Mouse (Mus musculus) neural tube, embryonic 14.5 days (tissue): ENCODE measurements at regions not wholly inside any gene's neighbourhood (a gene's known extent, or its start where the extent isn't known, plus 50 kb on each side); places are given as distances from the start of the nearest gene placed in this dataset.
A peak's percentile ranks its signal among the peaks of the same experiment; 100 is the strongest.
"Not testable (repeated sequence)": the region's sequence is repeated elsewhere in the genome, so short reads cannot be mapped to it uniquely, and the experiment has no call there.

Experiments used
- ATAC-seq: fragments of 200-750 bp; cut with Nextera tagmentation; 2 replicates; pipeline ENCODE4 v1.8.0; 2017; ENCODE audit warnings: low read depth, mild to moderate bottlenecking, moderate TSS enrichment, moderate library complexity
- H3K27ac ChIP-seq: fragments of 300-500 bp; sonication (generic); 2 replicates; pipeline ENCODE4 v1.5.1; 2014; ENCODE audit warnings: low read depth, mild to moderate bottlenecking, control low read depth, low read length, moderate library complexity, mixed read lengths
- H3K27me3 ChIP-seq: fragments of 300-500 bp; sonication (generic); 2 replicates; pipeline ENCODE4 v1.6.1; 2014; ENCODE audit warnings: low read length; ENCODE audit not compliant: control insufficient read depth, insufficient read depth
- H3K36me3 ChIP-seq: fragments of 300-500 bp; sonication (generic); 2 replicates; pipeline ENCODE4 v1.6.1; 2014; ENCODE audit warnings: low read length, mixed read lengths; ENCODE audit not compliant: control insufficient read depth, insufficient read depth
- H3K4me1 ChIP-seq: fragments of 300-500 bp; sonication (generic); 2 replicates; pipeline ENCODE4 v1.6.1; 2014; ENCODE audit warnings: low read length; ENCODE audit not compliant: control insufficient read depth, insufficient read depth
- H3K4me2 ChIP-seq: fragments of 300-500 bp; sonication (generic); 2 replicates; pipeline ENCODE4 v1.6.1; 2014; ENCODE audit warnings: mild to moderate bottlenecking, low read depth, low read length, control low read depth
- H3K4me3 ChIP-seq: fragments of 300-500 bp; sonication (generic); 2 replicates; pipeline ENCODE4 v1.5.1; 2014; ENCODE audit warnings: low read depth, low read length, control low read depth, mixed read lengths
- H3K9ac ChIP-seq: fragments of 300-500 bp; sonication (generic); replicated peaks from 2 replicates; pipeline ENCODE4 v1.6.1; 2014; ENCODE audit warnings: low read depth, mild to moderate bottlenecking, control low read depth, low read length, mixed read lengths
- H3K9me3 ChIP-seq: fragments of 300-500 bp; sonication (generic); 2 replicates; pipeline ENCODE4 v1.6.1; 2016; ENCODE audit warnings: low read length; ENCODE audit not compliant: control insufficient read depth
- WGBS: fragments of 180-500 bp; shearing (Covaris S2); extraction: QIAGEN DNeasy Blood & Tissue Kit; methylation state at CpG from one replicate; pipeline ENCODE4 v1.1.7; 2014; 5-methylcytosine and 5-hydroxymethylcytosine counted together

DNA sequence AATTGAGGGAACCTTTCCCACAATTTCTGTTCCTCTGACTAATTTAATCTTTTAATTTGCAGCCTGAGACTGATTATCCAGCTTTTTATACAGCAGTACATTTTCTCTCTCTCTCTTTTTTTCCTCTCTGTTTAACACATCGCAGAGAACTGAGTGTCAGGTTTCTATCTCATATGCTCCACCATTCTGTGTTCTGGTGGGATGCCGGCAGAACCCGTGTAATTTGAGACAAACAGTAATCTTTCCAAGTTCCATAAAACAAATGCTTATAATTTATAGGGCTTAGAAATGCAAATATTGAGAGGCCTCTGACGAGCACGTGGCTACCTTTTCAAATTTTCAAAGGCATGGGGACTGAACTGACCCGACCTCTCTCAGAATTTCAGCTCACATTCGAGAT, 59.1 kb downstream of the Zbtb18 start:
- Histone ChIP-seq H3K27ac (no peak overlapping the region), H3K36me3 (no peaks in the 10 kb centered on the region), H3K4me3 (no peak overlapping the region), H3K9ac (no peak overlapping the region), H3K4me2 (no peak overlapping the region), H3K27me3 (no peaks in the 10 kb centered on the region), H3K4me1 (no peaks in the 10 kb centered on the region), H3K9me3 (no peaks in the 10 kb centered on the region)
- 44% methylated on average over 7 of the region's 7 CpGs for WGBS
- ATAC-seq, result no peak

DNA sequence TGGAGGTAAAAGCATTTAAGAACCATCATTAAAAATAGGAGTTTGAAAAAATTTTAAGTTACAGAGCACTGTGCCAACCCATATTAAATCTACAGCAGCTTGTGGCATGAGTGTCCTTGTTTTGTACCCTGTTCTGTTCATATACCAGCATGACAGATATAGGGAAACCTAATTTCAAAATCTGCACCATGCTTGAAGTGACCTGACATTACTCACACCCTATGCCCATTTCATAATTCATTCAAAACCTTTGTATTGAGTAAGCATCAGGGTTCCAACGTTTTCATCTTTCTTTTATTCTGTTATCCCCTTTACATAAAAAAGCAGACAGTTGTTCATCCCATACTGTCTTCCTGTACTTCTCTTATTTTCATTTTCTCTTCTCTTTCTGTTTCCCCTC, 61.8 kb downstream of the Zbtb18 start:
- H3K4me1 ChIP-seq, result no peaks in the 10 kb centered on the region
- 83% methylated on average over 1 of the region's 1 CpGs for WGBS
- no peaks in the 10 kb centered on the region for H3K36me3 ChIP-seq
- H3K27ac ChIP-seq, result no peak overlapping the region
- H3K9me3 ChIP-seq, result no peaks in the 10 kb centered on the region
- no peak for ATAC-seq
- no peak overlapping the region for H3K4me2 ChIP-seq
- H3K27me3 ChIP-seq, result no peaks in the 10 kb centered on the region
- no peak overlapping the region for H3K4me3 ChIP-seq
- H3K9ac ChIP-seq, result no peak overlapping the region

GRCm38 (mm10) chr1:177504743-177505142, 62.6 kb downstream of the Zbtb18 start:
- WGBS, result 98% methylated on average over 2 of the region's 2 CpGs
- Histone ChIP-seq H3K4me2 (no peak overlapping the region), H3K27ac (no peak overlapping the region), H3K9ac (no peak overlapping the region), H3K4me1 (no peaks in the 10 kb centered on the region), H3K4me3 (no peak overlapping the region), H3K9me3 (no peaks in the 10 kb centered on the region), H3K27me3 (no peaks in the 10 kb centered on the region), H3K36me3 (no peaks in the 10 kb centered on the region)
- ATAC-seq, result no peak

DNA sequence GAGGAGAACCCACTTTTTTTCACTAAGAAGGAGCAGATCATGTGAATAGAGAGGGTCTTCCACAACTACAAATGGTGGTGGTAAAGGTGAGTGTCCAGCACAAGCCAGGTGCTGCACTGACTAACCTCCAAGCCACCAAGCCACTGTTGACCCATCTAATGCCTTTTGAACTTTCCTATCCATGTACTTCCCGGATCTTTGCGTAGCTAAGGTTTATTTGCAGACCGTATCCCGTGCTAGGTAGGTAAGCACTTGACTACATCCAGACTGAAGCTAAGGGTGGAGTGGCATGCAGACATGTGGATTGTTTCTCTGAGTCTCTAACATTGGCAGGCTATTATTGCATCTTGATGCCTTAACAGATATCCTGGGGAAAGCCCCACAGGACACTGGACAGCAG, 65.2 kb downstream of the Zbtb18 start:
- not testable (repeated sequence) for H3K27ac ChIP-seq, H3K36me3 ChIP-seq, H3K4me3 ChIP-seq, H3K9me3 ChIP-seq, ATAC-seq, H3K4me1 ChIP-seq, H3K4me2 ChIP-seq, H3K9ac ChIP-seq, H3K27me3 ChIP-seq
- 90% methylated on average over 4 of the region's 4 CpGs for WGBS

- Histone ChIP-seq H3K4me3 (no peak overlapping the region), H3K9ac (no peak overlapping the region), H3K9me3 (no peaks in the 10 kb centered on the region), H3K4me1 (no peaks in the 10 kb centered on the region), H3K27me3 (no peaks in the 10 kb centered on the region), H3K27ac (no peak overlapping the region), H3K4me2 (no peak overlapping the region), H3K36me3 (no peaks in the 10 kb centered on the region)
- ATAC-seq, result no peak
- 76% methylated on average over 10 of the region's 10 CpGs for WGBS
Measured at GRCm38 (mm10) chr1:177509786-177510185, 67.6 kb downstream of the Zbtb18 start.

DNA sequence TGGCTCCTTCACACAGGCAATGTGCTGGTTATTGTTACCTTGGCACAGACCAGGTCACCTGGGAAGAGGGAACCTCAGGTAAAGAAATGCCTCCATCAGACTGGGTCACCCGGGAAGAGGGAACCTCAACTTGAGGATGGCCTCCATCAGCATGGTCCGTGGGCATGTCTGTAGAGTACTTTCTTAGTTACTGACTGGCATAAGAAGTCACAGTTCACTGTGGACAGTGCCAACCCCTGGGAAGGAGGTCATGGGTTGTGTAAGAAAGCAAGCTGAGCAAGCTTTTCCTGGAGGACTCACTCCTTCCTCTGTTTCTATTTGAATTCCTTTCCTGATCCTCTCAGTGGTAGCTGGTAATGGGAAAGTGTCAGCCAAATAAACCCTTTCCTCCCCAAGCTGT, 70.0 kb downstream of the Zbtb18 start:
- H3K27me3 ChIP-seq, result no peaks in the 10 kb centered on the region
- no peak overlapping the region for H3K9ac ChIP-seq
- H3K36me3 ChIP-seq, result no peaks in the 10 kb centered on the region
- H3K4me1 ChIP-seq, result no peaks in the 10 kb centered on the region
- no peak overlapping the region for H3K4me3 ChIP-seq
- H3K27ac ChIP-seq, result no peak overlapping the region
- ATAC-seq, result no peak
- H3K4me2 ChIP-seq, result no peak overlapping the region
- no peaks in the 10 kb centered on the region for H3K9me3 ChIP-seq
- WGBS, result 94% methylated on average over 2 of the region's 2 CpGs

DNA sequence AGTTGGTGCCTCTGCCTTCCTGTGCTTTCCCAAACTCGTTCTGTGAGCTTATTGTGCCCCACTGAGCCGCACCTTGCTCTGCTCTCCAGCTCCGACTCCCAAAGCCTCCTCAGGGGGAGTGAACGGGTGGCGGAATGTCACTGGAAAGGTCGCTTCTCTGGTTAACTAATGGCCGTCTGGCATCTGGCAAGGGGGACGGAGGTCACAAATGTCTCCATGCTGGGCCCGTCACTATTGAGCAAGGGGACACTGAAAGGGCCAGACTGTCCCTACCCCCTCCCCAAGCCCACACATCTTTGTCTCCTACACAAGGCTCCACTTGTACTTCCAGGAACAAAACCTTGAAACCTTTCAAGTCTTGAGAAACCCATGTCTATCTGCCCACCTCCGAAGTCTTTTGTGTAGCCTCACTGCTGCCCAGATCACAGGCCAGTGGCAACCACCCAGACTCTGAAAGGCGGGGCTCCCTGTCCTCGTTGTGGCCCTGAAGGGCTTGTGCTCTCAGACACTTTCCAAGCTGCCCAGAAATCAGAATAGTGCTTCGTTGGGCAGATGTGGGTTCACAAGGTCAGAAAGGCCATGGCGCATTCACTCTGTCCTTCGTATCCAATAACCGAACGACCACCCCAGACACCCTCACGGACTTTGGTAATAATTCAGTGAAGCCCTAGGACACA, 75.9 kb downstream of the Zbtb18 start:
- H3K27ac ChIP-seq, result no peak overlapping the region
- no peaks in the 10 kb centered on the region for H3K27me3 ChIP-seq
- no peak overlapping the region for H3K4me2 ChIP-seq
- WGBS, result 9% methylated on average over 18 of the region's 18 CpGs
- no peaks in the 10 kb centered on the region for H3K9me3 ChIP-seq
- no peaks in the 10 kb centered on the region for H3K36me3 ChIP-seq
- ATAC-seq, result no peak
- H3K4me1 ChIP-seq, result peaks cover 9% of the 10 kb centered on the region; the same call in 1 of the 2 replicates
- no peak overlapping the region for H3K4me3 ChIP-seq
- H3K9ac ChIP-seq, result no peak overlapping the region

DNA sequence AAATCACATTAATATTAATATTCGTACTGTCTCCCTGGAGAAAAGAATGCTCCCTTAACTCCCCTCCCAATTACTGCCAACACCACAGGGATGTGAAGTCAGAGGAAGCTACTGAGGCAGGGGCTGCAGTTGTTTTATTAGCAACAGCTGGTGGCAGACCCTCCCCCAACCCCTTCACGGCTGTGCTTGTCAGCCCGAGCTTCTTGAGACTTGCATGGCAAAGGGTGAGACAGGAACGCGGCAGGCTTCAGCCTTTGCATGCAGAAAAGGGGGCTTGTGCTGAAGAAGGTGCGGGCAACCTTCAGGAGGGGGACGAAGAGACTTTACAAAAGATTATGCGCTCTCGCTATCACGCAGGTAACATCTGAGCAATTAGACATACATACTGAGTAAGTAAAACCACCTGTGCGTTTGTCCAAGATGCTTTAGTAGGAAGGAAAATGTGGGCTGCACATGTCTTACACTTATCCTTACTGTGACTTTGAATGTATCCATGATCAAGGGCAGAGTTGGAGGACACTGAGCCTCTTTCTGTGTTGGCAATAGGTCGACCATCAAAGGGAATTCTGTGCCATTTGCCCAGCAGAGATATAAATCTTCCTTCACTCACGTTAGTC, 76.9 kb downstream of the Zbtb18 start:
- H3K27ac ChIP-seq, result no peak overlapping the region
- 16% methylated on average over 13 of the region's 13 CpGs for WGBS
- peak overlapping the region; percentile 14; the same call in 1 of the 2 replicates for H3K4me2 ChIP-seq
- H3K27me3 ChIP-seq, result no peaks in the 10 kb centered on the region
- H3K36me3 ChIP-seq, result no peaks in the 10 kb centered on the region
- ATAC-seq, result peak; percentile 46; the same call in 1 of the 2 replicates
- no peaks in the 10 kb centered on the region for H3K9me3 ChIP-seq
- H3K4me1 ChIP-seq, result peaks cover 9% of the 10 kb centered on the region; the same call in 1 of the 2 replicates
- H3K4me3 ChIP-seq, result no peak overlapping the region
- no peak overlapping the region for H3K9ac ChIP-seq

DNA sequence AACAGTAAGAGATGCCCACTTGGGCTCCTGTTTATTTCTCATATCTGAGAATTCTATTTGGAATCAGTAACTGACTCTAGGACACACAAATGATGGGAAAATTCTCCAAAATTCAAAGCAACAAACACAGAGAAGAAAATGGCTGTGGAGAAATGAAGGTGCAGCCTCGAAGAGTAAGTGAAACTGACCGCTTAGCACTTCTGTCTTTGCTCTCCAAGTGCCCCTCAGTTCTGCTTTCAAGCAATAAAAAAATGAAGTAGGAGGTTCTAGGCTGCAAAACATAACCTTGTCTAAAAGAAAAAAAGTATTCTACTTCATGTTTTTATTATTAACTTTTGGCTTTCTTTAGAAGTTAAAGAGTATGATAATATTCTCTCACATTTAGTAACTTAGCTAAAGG, 79.0 kb downstream of the Zbtb18 start:
- no peaks in the 10 kb centered on the region for H3K36me3 ChIP-seq
- H3K9me3 ChIP-seq, result no peaks in the 10 kb centered on the region
- no peak overlapping the region for H3K27ac ChIP-seq
- H3K4me3 ChIP-seq, result no peak overlapping the region
- 95% methylated on average over 2 of the region's 2 CpGs for WGBS
- H3K4me2 ChIP-seq, result no peak overlapping the region
- no peak for ATAC-seq
- H3K4me1 ChIP-seq, result peaks cover 9% of the 10 kb centered on the region; the same call in 1 of the 2 replicates
- no peaks in the 10 kb centered on the region for H3K27me3 ChIP-seq
- H3K9ac ChIP-seq, result no peak overlapping the region
